Mouse (Mus musculus) right cerebral cortex, postnatal 4 days (tissue): ENCODE measurements around the gene Tmem238.

Experiments used
- DNase-seq: peaks from one replicate; pipeline ENCODE4 v3.0.0-alpha.2; 2022

The Tmem238 gene

DNA sequence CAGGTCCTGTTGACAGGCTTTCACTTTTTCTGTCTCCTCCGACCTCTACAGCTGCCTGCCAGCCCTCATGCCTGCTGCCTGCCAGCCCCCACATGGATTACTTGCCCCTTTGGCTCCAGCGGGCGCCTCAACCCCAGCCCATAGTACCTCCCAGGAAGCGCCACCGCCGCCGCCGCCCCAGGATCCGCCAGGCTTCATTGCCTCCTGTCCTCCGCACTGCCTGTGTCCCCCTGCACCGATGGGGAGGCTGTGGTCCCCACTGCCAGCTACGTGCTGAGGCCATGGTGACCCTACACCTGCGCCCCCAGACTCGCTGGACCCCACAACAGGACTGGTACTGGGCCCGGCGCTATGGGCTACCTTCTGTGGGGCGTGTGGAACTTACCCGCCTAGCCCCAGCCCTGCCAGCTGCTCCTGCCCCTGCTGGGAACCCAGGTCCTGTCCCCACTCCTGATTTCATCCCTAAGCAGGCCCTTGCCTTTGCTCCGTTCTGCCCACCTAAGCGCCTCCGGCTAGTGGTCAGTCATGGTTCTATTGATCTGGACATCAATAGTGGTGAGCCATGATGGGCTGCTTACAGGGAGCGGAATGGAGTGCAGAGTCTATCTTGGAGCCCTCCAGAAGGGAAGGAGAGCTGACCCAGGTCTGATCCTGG is 43.0 kb downstream of the Tmem238 start:
- no peak for DNase-seq

DNA sequence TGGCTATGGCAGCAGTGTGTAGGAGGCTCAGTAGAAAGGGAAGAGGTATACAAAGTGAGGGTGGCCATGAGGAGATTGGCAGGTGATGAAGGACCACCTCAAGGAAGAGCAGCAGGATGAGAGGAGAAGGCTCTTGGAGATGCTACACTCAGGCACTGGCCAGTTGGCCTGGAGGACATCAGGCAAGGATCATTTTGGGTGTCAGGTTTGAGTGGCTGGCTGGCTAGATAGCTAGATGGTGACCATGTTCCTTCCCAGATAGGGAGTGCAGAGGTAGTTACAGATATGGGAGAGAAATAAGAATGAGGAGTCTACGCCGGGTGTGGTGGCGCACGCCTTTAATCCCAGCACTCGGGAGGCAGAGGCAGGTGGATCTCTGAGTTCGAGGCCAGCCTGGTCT is 44.6 kb downstream of the Tmem238 start:
- no peak for DNase-seq

DNA sequence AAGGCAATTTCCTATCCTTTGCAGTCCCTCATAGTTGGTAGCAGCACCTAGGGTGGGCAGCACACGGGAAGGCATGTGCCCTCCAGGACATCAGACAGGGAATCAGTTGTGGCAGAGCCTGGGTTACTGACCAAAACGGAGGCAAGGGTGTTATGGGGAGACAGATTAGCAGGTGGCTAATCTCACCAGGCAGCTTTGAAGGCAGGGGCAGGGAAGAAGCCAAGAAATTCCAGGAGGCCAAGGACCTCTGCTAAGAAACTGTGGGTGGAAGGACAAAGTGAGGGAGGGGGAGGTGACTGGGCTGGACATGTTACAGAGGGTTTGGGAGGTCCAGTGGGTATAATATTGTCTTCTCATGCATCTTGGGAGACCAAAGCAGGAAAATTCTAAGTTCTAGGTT is 46.1 kb downstream of the Tmem238 start:
- DNase-seq = no peak

DNA sequence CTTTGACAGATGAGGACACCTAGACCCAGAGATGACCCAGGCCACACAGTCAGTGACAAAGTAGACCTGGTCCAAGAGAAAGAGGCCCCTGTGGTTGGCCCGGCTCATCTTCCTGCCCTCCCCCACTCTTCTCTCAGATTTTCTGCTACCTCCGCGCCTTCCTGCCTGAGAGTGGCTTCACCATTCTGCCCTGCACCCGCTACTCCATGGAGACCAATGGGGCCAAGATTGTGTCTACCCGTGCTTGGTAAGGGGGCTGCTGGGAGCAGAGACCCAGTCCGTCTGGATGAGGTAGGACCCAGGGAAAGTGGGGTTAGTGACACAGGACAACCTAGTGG is 47.0 kb downstream of the Tmem238 start:
- no peak for DNase-seq

DNA sequence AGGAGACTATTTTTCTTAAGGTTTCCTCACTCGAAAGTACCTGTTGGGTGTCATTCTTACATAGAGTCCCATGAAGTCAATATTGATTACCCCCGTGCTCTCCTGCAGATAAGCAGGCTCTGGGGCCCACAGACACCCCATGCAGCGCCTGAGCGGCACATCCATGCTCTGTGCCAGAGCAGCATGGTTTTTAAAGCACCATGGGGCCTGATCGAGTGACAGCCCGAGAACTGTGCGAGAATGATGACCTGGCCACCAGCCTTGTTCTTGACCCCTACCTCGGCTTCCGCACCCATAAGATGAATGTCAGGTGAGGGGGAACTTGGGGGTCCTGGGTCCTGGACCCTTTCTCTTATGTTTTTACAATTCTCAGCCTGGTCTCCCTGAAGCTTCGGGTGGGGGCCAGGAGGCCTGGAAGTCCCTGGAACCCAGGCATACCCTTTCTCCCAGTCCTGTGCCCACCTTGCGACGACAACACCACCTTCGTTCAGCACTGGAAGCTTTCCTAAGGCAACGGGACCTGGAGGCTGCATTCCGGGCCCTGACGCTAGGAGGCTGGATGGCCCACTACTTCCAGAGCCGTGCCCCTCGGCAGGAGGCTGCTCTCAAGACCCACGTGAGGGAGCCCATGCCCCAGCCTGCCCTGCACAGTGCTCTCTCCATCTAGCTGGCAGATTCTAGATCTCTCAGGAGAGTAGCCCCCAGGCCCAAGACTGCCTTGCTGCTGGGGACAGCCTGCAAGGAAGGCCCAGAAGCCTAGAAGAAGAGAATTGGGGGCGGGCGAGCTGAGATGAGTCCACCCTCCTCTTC is 47.6 kb downstream of the Tmem238 start:
- DNase-seq = no peak

DNA sequence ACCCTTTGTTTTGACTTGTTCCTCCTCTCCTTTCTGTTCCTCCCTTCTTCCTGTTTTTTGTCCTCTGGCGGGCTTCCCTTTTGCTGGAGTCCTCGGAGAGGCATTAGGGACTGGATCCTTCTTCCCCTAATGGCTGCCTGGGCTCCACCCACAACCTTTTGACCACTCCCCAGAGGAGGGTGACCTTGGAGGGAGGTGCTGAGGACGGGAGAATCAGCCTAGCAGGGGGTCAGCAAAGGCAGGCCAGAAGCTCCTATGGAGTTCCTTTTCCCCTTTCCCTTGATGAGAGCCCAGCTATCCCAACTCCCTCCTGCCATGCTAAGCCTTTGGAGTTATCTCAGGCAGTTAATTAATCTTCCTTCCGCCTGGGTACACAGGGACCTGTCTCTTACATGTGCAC is 48.3 kb downstream of the Tmem238 start:
- DNase-seq = peak; percentile 29

DNA sequence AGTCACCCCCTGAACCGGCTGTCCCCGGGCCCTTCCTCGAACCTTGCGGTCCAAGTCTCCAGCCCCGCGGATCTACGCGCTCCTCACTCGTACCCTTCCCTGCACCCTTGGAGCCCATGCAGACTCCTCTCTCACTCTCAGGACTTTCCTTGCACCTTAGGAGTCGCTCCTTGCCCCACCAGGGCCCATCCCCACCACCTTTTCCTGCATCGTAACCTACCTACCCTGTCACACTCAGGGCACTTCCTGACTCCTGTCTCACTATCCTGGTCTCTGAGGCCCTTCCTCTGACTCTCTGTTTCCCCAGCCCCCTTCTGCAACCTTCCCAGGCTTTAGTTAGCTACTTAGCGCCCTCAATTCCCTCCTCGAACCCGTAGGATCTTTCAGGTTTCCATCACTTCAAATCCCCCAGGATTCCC is 49.1 kb downstream of the Tmem238 start:
- DNase-seq = no peak

DNA sequence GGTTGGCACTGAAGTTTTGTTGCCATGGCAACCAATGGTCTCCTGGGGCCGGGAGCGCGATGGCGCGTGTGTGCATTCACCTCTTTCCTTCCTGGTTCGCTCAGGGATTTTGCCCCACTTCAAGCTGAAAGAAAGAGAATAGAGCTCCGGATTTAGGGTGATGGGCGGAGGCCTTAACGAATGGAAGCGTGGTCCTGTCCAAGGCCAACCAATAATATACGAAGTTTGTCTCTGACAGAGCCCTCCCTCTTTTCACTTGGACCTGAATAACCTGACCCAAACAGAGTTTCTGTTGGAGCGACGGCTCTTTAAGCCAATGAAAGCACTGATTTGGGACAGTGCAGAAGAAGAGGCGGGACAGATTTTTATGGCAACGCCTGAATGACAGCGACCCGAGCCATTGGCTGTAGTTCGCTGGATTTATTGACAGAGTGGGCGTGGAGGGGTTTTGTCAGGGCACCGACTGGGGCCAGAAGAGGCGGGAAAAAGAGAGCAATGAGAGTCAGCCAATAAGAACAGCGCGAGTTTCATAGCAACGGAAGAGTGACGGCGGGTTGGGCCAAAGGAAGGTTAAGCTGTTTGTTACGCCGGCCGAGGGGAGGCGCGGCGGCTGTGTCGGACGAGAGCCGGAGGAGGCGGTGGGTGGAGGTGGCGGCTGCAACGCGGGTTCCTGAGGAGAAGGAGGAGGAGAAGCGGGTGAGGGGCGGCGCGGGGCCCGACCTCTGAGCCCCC is 49.7 kb downstream of the Tmem238 start, which contains the start of gene Kmt5c:
Kmt5c (plus strand) TSS at position 572 of the 732 bp plus-strand sequence.
- DNase-seq = peak; percentile 90

DNA sequence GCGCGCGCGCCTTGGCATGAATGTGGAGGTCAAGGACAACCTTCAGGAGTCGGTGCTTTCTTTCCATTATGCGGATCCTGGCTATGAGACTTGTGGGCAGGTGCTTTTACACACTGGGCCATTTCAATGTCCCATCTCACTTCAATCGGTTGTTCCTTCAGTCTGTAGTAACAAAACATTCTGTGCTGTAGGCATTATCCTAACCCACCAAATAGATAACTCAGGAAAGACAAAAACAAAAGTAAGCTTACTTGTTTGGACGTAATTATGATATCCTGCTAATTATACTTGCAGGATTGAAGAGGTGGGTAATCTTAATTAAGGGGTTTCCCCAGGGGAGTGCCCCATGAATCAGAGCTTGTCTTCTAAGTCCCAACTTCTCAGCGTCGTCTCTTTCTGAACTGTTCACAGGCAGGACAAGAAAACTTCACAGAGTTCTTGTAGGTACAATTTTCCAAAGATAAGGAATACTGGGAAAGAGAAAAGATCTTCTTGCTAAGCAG is 50.4 kb downstream of the Tmem238 start:
- no peak for DNase-seq
